Mouse (Mus musculus) CH12.LX (cell line): ENCODE data around the gene Gnptg.
A peak's percentile ranks its signal among the peaks of the same experiment; 100 is the strongest.

ENCODE experiments used
- CHD2 ChIP-seq: IDR thresholded peaks from 2 replicates; pipeline ENCODE4 v1.6.1; 2011; ENCODE audit warnings: low read length, improper control_type of control experiment
- CTCF ChIP-seq, 2 experiments: IDR thresholded peaks in 1 of 2; conservative IDR thresholded peaks in 1 of 2; 2 replicates each; pipeline ENCODE4 v1.5.1; 2011 to 2012; ENCODE audit warnings: low read depth in 2 of 2, low read length in 2 of 2, improper control_type of control experiment in 1 of 2, inconsistent platforms in 1 of 2, mild to moderate bottlenecking in 1 of 2, moderate library complexity in 1 of 2
- EP300 ChIP-seq: IDR thresholded peaks from 2 replicates; pipeline ENCODE4 v1.6.1; 2011; ENCODE audit warnings: low read length, improper control_type of control experiment
- MAZ ChIP-seq: IDR thresholded peaks from 2 replicates; pipeline ENCODE4 v1.6.1; 2012; ENCODE audit warnings: low read depth, mild to moderate bottlenecking, inconsistent platforms, low read length, improper control_type of control experiment, moderate library complexity
- MYC ChIP-seq: IDR thresholded peaks from 2 replicates; pipeline ENCODE4 v1.6.1; 2011; ENCODE audit warnings: low read depth, mild to moderate bottlenecking, improper control_type of control experiment, low read length
- POLR2A ChIP-seq: IDR thresholded peaks from 2 replicates; pipeline ENCODE4 v1.6.1; 2011; ENCODE audit warnings: low read depth, mild to moderate bottlenecking, improper control_type of control experiment, low read length
- TBP ChIP-seq: conservative IDR thresholded peaks from 2 replicates; pipeline ENCODE4 v1.6.1; 2011; ENCODE audit warnings: low read depth, low read length, improper control_type of control experiment

- TF ChIP-seq POLR2A: peak; percentile 87
- TF ChIP-seq CTCF (conservative IDR thresholded peaks at IDR 0.05 in 1 of 2, IDR thresholded peaks at IDR 0.05 in 1 of 2; ENCODE audit: low read depth in 2 of 2, low read length in 2 of 2): no peak
- no peak for TF ChIP-seq EP300
- TF ChIP-seq TBP: no peak
- TF ChIP-seq MAZ: no peak
- no peak for TF ChIP-seq MYC
- TF ChIP-seq CHD2: no peak
These were observed 18.0 kb downstream of the Gnptg start for GRCm38 (mm10) chr17:25221821-25222503.
